Mouse (Mus musculus) cerebellum, adult 2 months (tissue): ENCODE results near the gene Rab25. TPM values are rescaled to one million over a fixed set of nuclear protein-coding genes. Genes with fewer than 3 reads are reported as not detected.

ENCODE experiments used
- DNase-seq, 2 experiments: peaks; one replicate each; pipeline ENCODE4 v3.0.0; 2021
- H3K27ac ChIP-seq: fragments of 200-500 bp; 2 replicates; pipeline ENCODE4 v1.5.1; 2012; ENCODE audit warnings: low read length, control low read depth, inconsistent platforms; ENCODE audit not compliant: insufficient read depth
- H3K27me3 ChIP-seq: fragments of 200-500 bp; 2 replicates; pipeline ENCODE4 v1.6.1; 2012; ENCODE audit warnings: inconsistent platforms, mild to moderate bottlenecking, low read length, moderate library complexity; ENCODE audit not compliant: control insufficient read depth, insufficient read depth
- H3K4me1 ChIP-seq: fragments of 200-500 bp; 2 replicates; pipeline ENCODE4 v1.6.1; 2011; ENCODE audit warnings: low read length; ENCODE audit not compliant: control insufficient read depth, insufficient read depth
- H3K4me3 ChIP-seq: fragments of 200-500 bp; replicated peaks from 2 replicates; pipeline ENCODE3; 2011; ENCODE audit warnings: mild to moderate bottlenecking, low read depth, low read length, control low read depth; ENCODE audit not compliant: insufficient read depth
- CTCF ChIP-seq: fragments of 200-500 bp; IDR thresholded peaks from 2 replicates; pipeline ENCODE4 v1.5.1; 2011; ENCODE audit warnings: low read depth, mild to moderate bottlenecking, control low read depth, low read length, moderate library complexity, borderline replicate concordance; ENCODE audit not compliant: insufficient read depth
- POLR2A ChIP-seq: fragments of 200-500 bp; IDR thresholded peaks from 2 replicates; pipeline ENCODE4 v1.6.1; 2011; ENCODE audit warnings: low read length, control low read depth, borderline replicate concordance; ENCODE audit not compliant: insufficient read depth
- WGBS: fragments of 180-500 bp; shearing (Covaris S2); methylation state at CpG from one replicate; pipeline ENCODE4 v1.1.7; 2018; 5-methylcytosine and 5-hydroxymethylcytosine counted together
- polyA plus RNA-seq: library from polyadenylated mRNA; depleted of rRNA; stranded (reverse); fragments of >200 nt; gene quantifications from 2 replicates; pipeline ENCODE4 v1.2.3, GENCODE M21; 2012

Gene Rab25
- polyA plus RNA-seq, 1 experiment: 1.4 TPM

- peak overlapping the region; percentile 84 for H3K4me3 ChIP-seq
- peaks cover 16% of the 10 kb centered on the region for H3K4me1 ChIP-seq
- no peak overlapping the region for H3K27ac ChIP-seq
These were observed 17.8 kb downstream of the Rab25 start for GRCm38 (mm10) chr3:88530082-88530864.

GRCm38 (mm10) chr3:88529204-88530000 is 18.7 kb downstream of the Rab25 start:
- peak in 1 of 2 experiments; percentile 19 for DNase-seq
- no peak overlapping the region for H3K27ac ChIP-seq
- H3K27me3 ChIP-seq: no peaks in the 10 kb centered on the region
- 53% methylated on average over 7 of the region's 7 CpGs for WGBS
- TF ChIP-seq CTCF (no peak), POLR2A (no peak)
- peaks cover 16% of the 10 kb centered on the region for H3K4me1 ChIP-seq
- H3K4me3 ChIP-seq: no peak overlapping the region

More at GRCm38 (mm10) chr3:88530082-88530864, 17.8 kb downstream of the Rab25 start:
- TF ChIP-seq POLR2A: no peak
- no peak for TF ChIP-seq CTCF
- no peaks in the 10 kb centered on the region for H3K27me3 ChIP-seq
- WGBS: 44% methylated on average over 11 of the region's 11 CpGs
- DNase-seq: peak in 1 of 2 experiments; percentile 22

- Histone ChIP-seq H3K4me3 (no peak overlapping the region), H3K27ac (no peak overlapping the region), H3K27me3 (no peaks in the 10 kb centered on the region), H3K4me1 (peaks cover 16% of the 10 kb centered on the region)
- TF ChIP-seq CTCF (no peak), POLR2A (no peak)
- no peak for DNase-seq
- 91% methylated on average over 11 of the region's 11 CpGs for WGBS
These were observed 19.5 kb downstream of the Rab25 start for GRCm38 (mm10) chr3:88528646-88529045.

GRCm38 (mm10) chr3:88527565-88527964 is 20.5 kb downstream of the Rab25 start:
- 47% methylated on average over 8 of the region's 8 CpGs for WGBS
- DNase-seq: peak in 1 of 2 experiments; percentile 16
- Histone ChIP-seq H3K27me3 (no peaks in the 10 kb centered on the region), H3K4me3 (no peak overlapping the region), H3K27ac (no peak overlapping the region), H3K4me1 (peaks cover 13% of the 10 kb centered on the region)
- TF ChIP-seq CTCF (no peak), POLR2A (no peak)

GRCm38 (mm10) chr3:88526157-88527131 is 21.7 kb downstream of the Rab25 start:
- Histone ChIP-seq H3K27ac (no peak overlapping the region), H3K4me1 (peaks cover 12% of the 10 kb centered on the region), H3K27me3 (no peaks in the 10 kb centered on the region), H3K4me3 (no peak overlapping the region)
- DNase-seq: peak; percentile 84 to 85
- 29% methylated on average over 17 of the region's 17 CpGs for WGBS
- peak; percentile 100 for TF ChIP-seq CTCF
- no peak for TF ChIP-seq POLR2A

- no peaks in the 10 kb centered on the region for H3K27me3 ChIP-seq
- peaks cover 6% of the 10 kb centered on the region for H3K4me1 ChIP-seq
- TF ChIP-seq CTCF (no peak), POLR2A (no peak)
- no peak overlapping the region for H3K27ac ChIP-seq
- DNase-seq: no peak
- 79% methylated on average over 5 of the region's 5 CpGs for WGBS
- H3K4me3 ChIP-seq: no peak overlapping the region
These were observed 23.1 kb downstream of the Rab25 start for GRCm38 (mm10) chr3:88525021-88525420.

- WGBS: 79% methylated on average over 8 of the region's 8 CpGs
- DNase-seq: no peak
- Histone ChIP-seq H3K4me1 (no peaks in the 10 kb centered on the region; the same call in 1 of the 2 replicates), H3K27ac (no peak overlapping the region), H3K27me3 (no peaks in the 10 kb centered on the region), H3K4me3 (no peak overlapping the region)
- no peak for TF ChIP-seq CTCF
These were observed 25.1 kb downstream of the Rab25 start for GRCm38 (mm10) chr3:88523027-88523426.
